Mouse (Mus musculus): ENCODE data around the gene Megf11. TPM values are rescaled to one million over a fixed set of nuclear protein-coding genes. Genes with fewer than 3 reads are reported as not detected.

Megf11 gene
- 0.12 TPM for polyA plus RNA-seq (2014; fragmentation: Illumina TruSeq; extraction: RNeasy Lipid Tissue Mini Kit (QIAGEN cat#74804); ENCODE audit: insufficient read depth, low read depth, low replicate concordance)

DNA sequence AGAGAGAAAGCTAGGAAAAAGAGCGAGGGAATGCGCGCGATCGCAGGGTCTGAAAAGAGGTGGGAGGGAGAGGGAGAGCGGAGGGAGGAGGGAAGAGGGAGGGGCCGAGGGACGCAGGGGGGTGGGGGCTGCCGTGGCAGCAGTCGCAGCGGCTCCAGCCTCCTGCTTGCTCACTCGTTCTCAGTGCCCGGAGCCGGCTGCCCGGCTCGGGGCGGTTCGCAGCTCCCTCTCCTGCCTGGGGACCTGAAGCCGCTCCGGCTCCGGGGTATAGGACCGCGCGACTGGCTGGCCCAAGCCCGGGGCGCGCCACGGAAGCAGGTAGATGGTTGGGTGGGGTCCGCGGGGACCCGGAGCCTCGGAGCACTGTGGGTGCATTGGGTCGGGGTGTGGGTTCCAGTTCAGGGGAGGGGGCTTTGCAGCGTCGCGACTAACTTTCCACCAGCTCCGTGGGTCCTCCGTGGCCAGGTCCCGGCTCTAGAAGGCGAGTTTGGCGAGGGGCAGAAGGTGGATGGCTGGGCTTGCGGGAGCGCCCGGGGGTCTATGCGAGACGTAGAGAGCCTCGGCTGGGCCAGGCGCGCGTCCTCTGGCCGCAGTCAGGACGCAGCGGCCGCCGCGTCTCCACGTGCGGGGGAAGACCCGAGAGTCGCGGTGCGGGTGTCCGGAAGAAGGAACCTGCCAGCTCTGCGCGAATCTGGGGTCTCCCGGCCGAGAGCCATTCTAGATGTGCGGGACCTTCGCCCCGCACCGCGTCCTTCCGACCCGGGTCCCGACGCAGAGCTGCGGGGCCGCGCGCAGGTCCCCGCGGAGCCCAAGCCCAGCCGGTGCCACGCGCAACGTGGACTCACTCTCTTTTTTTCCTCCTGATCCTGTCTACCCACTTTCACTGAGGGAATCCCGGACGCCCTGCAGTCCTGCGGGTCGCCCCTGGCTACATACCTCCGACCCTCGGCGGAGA lies at the start of gene Megf11:
TSS of gene Megf11 (plus strand) at position 116 of the 955 bp plus-strand sequence.

GRCm38 (mm10) chr9:64341254-64341566 lies 44.2 kb upstream of the Megf11 start, which contains the start of gene Dis3l:
Dis3l (minus strand) TSS chr9:64341288.

DNA sequence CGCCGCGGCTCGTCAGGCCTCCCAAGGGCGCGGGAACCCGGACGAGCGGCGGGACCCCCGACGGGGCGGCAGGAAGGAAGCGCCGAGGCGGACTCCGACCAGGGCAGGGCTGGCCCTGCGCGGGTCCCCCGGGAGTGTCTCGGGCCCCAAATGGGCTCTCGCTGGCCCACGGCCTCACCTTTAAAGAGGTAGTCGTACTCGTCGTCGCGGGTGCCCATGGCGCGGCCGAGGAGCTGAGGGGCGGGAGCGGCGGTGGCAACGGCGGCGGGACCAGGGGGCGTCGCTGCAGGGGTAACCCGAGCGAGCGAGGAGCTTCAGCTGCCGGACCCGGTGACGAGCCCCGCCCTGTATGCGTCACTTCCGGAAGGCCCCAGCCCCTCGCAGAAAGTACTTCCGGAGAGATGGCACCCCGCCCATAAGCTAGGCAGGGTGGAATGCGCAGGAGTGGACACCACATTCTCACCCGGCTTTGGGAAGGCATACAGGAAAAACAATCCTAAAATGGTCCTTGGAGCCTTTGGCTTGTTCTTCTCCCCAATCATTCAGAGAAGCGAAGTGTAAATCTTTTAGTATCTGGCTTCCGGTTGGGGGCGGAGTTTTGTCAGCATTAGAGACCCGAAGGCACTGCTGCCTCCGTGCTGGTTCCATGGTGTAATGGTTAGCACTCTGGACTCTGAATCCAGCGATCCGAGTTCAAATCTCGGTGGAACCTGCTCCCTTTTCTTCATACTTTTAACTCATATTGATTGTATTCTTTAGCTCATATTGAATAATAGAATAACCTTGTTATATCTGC lies 352.2 kb downstream of the Megf11 start, which contains the start of gene Rab11a:
TSS of gene Rab11a (minus strand) at position 353 of the 796 bp plus-strand sequence.

Other genes starting within 250 kb of the Megf11 start
- gene Zwilch, start 212.5 kb upstream of the Megf11 start, polyA plus RNA-seq (2014; fragmentation: Illumina TruSeq; extraction: RNeasy Lipid Tissue Mini Kit (QIAGEN cat#74804); ENCODE audit: insufficient read depth, low read depth, low replicate concordance) = 0.46 TPM
- 757 TPM for gene Rpl4, start 212.3 kb upstream of the Megf11 start, polyA plus RNA-seq (2014; fragmentation: Illumina TruSeq; extraction: RNeasy Lipid Tissue Mini Kit (QIAGEN cat#74804); ENCODE audit: insufficient read depth, low read depth, low replicate concordance)
- 42.6 TPM for gene Snapc5, start 206.4 kb upstream of the Megf11 start, polyA plus RNA-seq (2014; fragmentation: Illumina TruSeq; extraction: RNeasy Lipid Tissue Mini Kit (QIAGEN cat#74804); ENCODE audit: insufficient read depth, low read depth, low replicate concordance)
- gene Uchl4, start 150.4 kb upstream of the Megf11 start, polyA plus RNA-seq (2014; fragmentation: Illumina TruSeq; extraction: RNeasy Lipid Tissue Mini Kit (QIAGEN cat#74804); ENCODE audit: insufficient read depth, low read depth, low replicate concordance) = 0.21 TPM
- gene Map2k1, start 132.0 kb upstream of the Megf11 start, polyA plus RNA-seq (2014; fragmentation: Illumina TruSeq; extraction: RNeasy Lipid Tissue Mini Kit (QIAGEN cat#74804); ENCODE audit: insufficient read depth, low read depth, low replicate concordance) = 42.0 TPM
- gene Tipin, start 104.0 kb upstream of the Megf11 start, polyA plus RNA-seq (2014; fragmentation: Illumina TruSeq; extraction: RNeasy Lipid Tissue Mini Kit (QIAGEN cat#74804); ENCODE audit: insufficient read depth, low read depth, low replicate concordance) = 27.4 TPM
- gene Dis3l, start 44.3 kb upstream of the Megf11 start, polyA plus RNA-seq (2014; fragmentation: Illumina TruSeq; extraction: RNeasy Lipid Tissue Mini Kit (QIAGEN cat#74804); ENCODE audit: insufficient read depth, low read depth, low replicate concordance) = 7.0 TPM

Measured in lung, adult 10 weeks (tissue).